28 mouse cellular contexts compared by ENCODE assay signal in the genomic region with DNA sequence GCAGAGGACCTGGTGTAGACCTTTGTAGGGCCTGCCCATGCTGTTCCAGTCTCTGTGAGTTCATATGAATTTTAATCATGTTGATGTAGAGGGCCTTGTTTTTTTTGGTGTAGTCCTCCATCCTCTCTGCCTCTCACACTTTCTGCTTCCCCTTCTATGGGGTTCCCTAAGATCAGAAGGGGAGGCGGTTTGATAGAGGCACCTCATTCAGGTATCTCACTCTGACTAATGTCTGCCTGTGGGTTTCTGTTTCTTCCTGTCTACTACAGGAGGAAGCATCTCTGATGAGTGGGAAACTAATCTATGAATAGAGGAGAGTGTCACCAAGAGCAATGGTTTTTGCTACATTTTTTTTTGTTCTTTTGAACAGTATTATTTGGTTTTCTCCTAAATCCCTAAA. TPM values are rescaled to one million over a fixed set of nuclear protein-coding genes. Genes with fewer than 3 reads are reported as not detected.
"Had no signal": no experiment of that assay in that cellular context is flagged by ENCODE, and none has a peak within 500 bp of the region (broad histone marks: within the 10 kb centered on the region; RNA-seq: fewer than 3 reads in every experiment).

No protein-coding gene starts in this region.

- DNase-seq: gastrocnemius, postnatal 14 days; gastrocnemius, postnatal 36 days; heart, adult 11 months; heart, adult 2 months; heart, postnatal 14 days; heart, postnatal 36 days; kidney, adult 11 months; kidney, adult 2 months; kidney, adult 9 months; kidney, postnatal 14 days; kidney, postnatal 36 days; layer of hippocampus, adult 9-11 months; liver; liver, embryonic 13.5 days had no signal

- H3K9ac ChIP-seq: heart, embryonic 13.5 days; heart, embryonic 15.5 days; hindbrain, embryonic 13.5 days; hindbrain, embryonic 15.5 days; kidney, embryonic 15.5 days; limb, embryonic 12.5 days; liver, embryonic 13.5 days; liver, embryonic 15.5 days had no signal

- ATAC-seq: hindbrain, postnatal 0 days; intestine, embryonic 16.5 days had no signal

- H3K4me1 ChIP-seq: heart, embryonic 13.5 days; heart, embryonic 15.5 days; hindbrain, embryonic 13.5 days; hindbrain, embryonic 15.5 days; kidney, embryonic 15.5 days; limb, embryonic 10.5 days; limb, embryonic 12.5 days; liver, embryonic 13.5 days; liver, embryonic 15.5 days had no signal

- H3K36me3 ChIP-seq: heart, embryonic 13.5 days; heart, embryonic 15.5 days; hindbrain, embryonic 13.5 days; hindbrain, embryonic 15.5 days; kidney, embryonic 15.5 days; limb, embryonic 10.5 days; limb, embryonic 12.5 days; liver, embryonic 13.5 days; liver, embryonic 15.5 days had no signal

- H3K27me3 ChIP-seq: heart, embryonic 13.5 days; heart, embryonic 15.5 days; hindbrain, embryonic 13.5 days; hindbrain, embryonic 15.5 days; kidney, embryonic 15.5 days; limb, embryonic 12.5 days; liver, embryonic 13.5 days; liver, embryonic 15.5 days had no signal

- H3K9me3 ChIP-seq: heart, embryonic 13.5 days; heart, embryonic 15.5 days; hindbrain, embryonic 13.5 days; hindbrain, embryonic 15.5 days; kidney, embryonic 15.5 days; limb, embryonic 10.5 days; limb, embryonic 12.5 days; liver, embryonic 13.5 days; liver, embryonic 15.5 days had no signal

- H3K4me3 ChIP-seq: heart, adult 2 months; heart, embryonic 13.5 days; heart, embryonic 15.5 days; hindbrain, embryonic 13.5 days; hindbrain, embryonic 15.5 days; kidney, embryonic 15.5 days; left cerebral cortex, adult 2 months; limb, embryonic 10.5 days; limb, embryonic 12.5 days; liver, embryonic 13.5 days; liver, embryonic 15.5 days had no signal

- H3K4me2 ChIP-seq: heart, embryonic 11.5 days; heart, embryonic 13.5 days; heart, embryonic 15.5 days; hindbrain, embryonic 13.5 days; hindbrain, embryonic 15.5 days; kidney, embryonic 15.5 days; limb, embryonic 12.5 days; liver, embryonic 11.5 days; liver, embryonic 13.5 days; liver, embryonic 15.5 days had no signal

- H3K27ac ChIP-seq: heart, adult 2 months; heart, embryonic 13.5 days; heart, embryonic 15.5 days; hindbrain, embryonic 13.5 days; hindbrain, embryonic 15.5 days; hindbrain, postnatal 0 days; kidney, embryonic 15.5 days; kidney, postnatal 0 days; left cerebral cortex, adult 2 months; limb, embryonic 10.5 days; limb, embryonic 12.5 days; liver, embryonic 13.5 days; liver, embryonic 15.5 days had no signal

RNA-seq across cellular contexts. Expression of a gene that starts 32.8 kb away (rescaled TPM):
- polyA plus RNA-seq: liver, embryonic 15.5 days had no signal
